Mouse (Mus musculus): ENCODE measurements around the gene Wnt9b.

Gene Wnt9b

DNA sequence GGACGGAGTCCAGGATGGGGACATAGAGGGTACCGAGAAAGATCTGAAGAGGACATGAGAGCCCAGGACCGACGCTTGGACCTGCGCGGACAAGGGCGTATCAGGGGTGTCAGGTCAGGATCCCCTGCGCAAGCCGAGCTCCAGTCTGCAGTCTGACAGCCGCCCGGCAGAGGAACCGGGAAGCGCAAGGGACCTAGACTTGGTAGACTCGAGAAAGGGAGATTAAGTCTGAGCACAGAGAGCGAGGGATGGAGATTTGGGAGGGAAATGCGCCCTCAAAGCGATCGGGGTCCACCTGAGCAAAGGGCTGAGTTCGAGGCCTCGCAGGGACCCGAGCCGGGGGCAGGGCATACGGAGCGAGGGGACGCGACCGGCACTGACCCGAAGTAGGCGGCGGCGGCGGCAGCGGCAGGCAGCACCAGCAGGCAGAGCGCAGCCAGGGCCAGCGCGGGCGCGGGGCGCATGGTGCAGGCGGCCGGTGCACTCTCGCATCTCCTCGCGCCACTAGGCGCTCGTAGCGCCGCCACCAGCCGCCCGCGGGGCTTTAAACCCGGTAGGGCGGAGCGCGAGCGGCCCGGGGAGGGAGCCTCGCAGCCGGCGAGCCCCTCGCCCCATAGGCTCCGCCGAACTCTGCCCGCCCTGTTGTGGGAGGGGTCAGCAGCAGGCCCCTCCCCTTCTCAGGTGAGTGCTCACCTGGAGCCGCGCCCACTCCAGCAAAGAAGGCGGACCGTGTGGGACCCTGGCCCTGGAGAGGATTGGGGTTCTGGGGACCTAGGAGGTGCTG is at the start of gene Wnt9b:
TSS of gene Wnt9b (minus strand) at position 516 of the 784 bp plus-strand sequence.
- in situ Hi-C loops (cut with MboI), result loop anchor here (25.0 kb wide), 1 partner anchor 438 kb away; the partner anchor contains the start of gene Sppl2c

GRCm38 (mm10) chr11:103789951-103790350 is 40.3 kb upstream of the Wnt9b start:
- in situ Hi-C loops (cut with MboI), result no loop called here

DNA sequence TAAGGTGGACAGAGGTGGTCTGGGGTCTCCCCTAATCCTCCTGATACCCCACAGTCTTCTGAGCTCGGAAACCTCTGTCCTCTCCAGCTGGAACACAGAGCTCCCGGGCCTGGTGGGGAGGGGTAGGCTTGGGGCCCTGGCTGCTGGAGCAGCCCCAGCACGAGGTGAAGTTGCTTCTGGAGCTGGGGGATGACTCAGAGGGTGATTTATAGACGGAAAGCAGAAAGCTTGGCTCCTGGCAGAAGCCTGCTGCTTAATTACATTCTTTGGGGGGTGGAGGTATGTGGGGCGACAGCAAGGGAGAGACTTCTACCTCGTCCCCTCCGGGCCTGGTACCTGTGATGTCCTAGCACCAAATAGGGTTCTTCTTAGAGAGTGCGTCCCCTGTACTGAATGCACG is 30.5 kb upstream of the Wnt9b start:
- in situ Hi-C loops (cut with MboI), result no loop called here

GRCm38 (mm10) chr11:103774228-103774530 is 24.6 kb upstream of the Wnt9b start:
- in situ Hi-C loops (cut with MboI), result loop anchor here (25.0 kb wide), 1 partner anchor 413 kb away; the partner anchor contains the start of gene Sppl2c

DNA sequence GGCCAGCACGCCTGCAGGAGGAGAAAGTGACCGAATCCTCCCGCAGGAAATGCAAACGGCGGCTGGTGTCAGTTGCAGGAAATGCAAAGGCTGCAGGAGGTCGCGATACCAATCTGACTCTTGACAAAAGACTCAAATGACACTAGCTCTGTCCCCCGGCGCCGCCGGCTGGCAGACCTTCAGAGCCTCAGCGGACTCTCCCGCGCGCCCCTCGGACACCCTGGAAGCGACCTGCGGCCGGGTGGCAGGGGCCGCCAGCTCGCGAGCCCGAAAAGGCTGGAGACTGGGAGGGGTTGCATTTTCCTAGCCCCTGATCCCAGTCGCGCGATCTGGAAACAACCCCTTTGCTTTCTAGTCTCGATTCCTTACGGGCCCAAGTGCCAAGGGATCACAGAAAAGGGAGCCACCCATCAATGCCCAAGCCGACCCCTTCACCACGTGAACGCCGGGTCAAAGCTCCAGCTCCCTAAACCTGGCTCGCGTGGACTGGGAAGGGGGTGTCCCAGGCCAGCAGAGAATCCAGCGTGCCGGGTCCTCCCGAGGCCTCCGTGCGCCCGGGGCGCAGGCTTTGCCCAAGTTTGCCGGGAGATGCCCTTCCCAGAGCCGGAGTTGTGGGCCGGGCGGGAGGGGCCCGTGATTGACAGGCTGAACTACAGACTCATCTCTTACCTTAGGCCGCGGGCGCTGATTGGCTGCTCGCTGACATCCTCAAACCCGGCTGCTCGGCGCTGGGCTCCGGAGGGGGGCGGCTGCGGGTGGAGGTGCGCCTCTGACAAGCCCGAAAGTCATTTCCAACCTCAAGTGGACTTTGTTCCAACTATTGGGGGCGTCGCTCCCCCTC is 24.0 kb upstream of the Wnt9b start, which contains the start of gene Wnt3:
TSS of gene Wnt3 (plus strand) at position 764 of the 841 bp plus-strand sequence.
- in situ Hi-C loops (cut with MboI), result loop anchor here (25.0 kb wide), 1 partner anchor 414 kb away; the partner anchor contains the start of gene Sppl2c

DNA sequence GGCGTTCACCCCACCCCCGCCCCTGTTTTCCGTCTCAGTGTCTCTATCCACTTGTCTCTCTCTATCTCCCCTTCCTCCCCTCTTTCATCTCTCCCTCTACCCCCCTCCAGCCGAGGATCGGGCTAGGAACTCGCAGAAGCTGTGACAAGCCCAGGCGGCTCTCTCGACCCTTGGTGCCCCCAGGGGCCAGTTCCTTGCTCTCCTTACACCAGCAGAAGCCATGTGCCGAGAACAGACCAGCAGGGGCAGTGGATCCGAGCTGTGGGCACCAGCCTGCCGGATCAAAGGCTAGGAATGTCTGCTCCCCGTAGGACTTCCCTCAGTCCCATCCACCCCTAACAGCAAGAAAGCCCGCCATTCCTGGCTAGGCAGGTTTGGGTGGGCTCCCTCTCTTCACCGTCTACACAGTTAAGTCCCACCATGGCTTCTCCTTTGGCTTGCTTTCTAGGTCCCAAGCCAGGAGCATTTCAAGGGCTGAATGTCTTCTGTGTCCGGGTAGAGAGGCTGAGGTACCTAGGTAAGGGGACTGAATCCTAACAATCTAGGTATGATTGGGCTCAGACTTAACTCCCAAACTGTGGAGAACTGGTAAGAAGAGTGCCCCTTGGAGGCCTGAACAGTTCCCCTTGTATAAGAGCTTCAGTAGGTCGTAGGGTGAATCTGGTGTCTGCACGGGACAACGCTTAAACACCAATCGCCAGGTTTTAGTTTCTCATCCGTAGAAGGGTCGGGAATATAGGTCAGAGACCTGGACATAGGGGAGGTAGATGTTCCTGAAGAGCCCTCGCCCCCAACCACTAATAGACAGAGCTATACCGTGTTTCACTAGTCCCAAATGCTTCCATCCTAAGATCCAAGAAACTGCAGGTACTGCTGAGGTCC is 23.1 kb upstream of the Wnt9b start:
- in situ Hi-C loops (cut with MboI), result loop anchor here (25.0 kb wide), 1 partner anchor 415 kb away; the partner anchor contains the start of gene Sppl2c

GRCm38 (mm10) chr11:103771160-103771817 is 21.7 kb upstream of the Wnt9b start:
- in situ Hi-C loops (cut with MboI), result loop anchor here (25.0 kb wide), 1 partner anchor 416 kb away; the partner anchor contains the start of gene Sppl2c

GRCm38 (mm10) chr11:103765556-103766011 is 16.0 kb upstream of the Wnt9b start:
- in situ Hi-C loops (cut with MboI), result loop anchor here (25.0 kb wide), 1 partner anchor 422 kb away; the partner anchor contains the start of gene Sppl2c

GRCm38 (mm10) chr11:103764601-103765000 is 15.0 kb upstream of the Wnt9b start:
- in situ Hi-C loops (cut with MboI), result loop anchor here (25.0 kb wide), 1 partner anchor 423 kb away; the partner anchor contains the start of gene Sppl2c

DNA sequence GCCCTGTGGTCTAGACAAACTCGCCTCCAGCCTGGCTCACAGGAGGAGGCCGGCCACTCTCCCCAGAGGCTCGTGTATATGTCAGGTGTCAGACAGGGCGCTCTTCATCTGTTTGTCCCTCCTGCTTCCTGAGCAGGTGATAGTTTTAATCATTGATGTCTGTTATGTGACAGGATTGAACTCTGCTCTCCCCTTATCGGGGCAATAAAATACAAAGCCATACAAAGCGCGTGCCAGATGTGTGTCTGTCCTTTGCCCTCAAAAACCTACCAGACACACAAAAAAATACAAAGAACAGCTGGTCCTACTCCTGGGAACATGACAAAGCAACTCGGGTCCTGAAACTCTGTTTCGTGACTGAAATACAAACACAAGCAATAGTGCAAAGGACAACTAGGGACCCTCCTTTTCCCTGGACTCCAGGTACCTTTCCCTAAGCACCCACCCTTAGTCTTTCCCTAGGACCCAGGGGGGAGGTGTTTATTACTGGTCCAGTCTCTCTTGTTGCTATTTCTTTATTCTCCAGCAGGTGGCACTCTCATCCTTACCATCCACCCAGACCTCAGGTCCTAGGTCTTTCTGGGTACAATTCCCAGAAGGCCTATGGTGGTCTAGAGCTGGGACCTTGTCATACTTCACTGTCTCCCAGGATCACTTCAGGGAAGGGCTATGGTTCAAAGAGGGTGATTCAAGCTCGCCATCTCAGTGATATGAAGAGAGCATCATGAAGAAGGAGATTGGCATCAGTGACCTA is 14.0 kb upstream of the Wnt9b start:
- in situ Hi-C loops (cut with MboI), result loop anchor here (25.0 kb wide), 1 partner anchor 424 kb away; the partner anchor contains the start of gene Sppl2c

- in situ Hi-C loops (cut with MboI), result loop anchor here (25.0 kb wide), 1 partner anchor 426 kb away; the partner anchor contains the start of gene Sppl2c
Measured at GRCm38 (mm10) chr11:103760891-103761290, 11.3 kb upstream of the Wnt9b start.

DNA sequence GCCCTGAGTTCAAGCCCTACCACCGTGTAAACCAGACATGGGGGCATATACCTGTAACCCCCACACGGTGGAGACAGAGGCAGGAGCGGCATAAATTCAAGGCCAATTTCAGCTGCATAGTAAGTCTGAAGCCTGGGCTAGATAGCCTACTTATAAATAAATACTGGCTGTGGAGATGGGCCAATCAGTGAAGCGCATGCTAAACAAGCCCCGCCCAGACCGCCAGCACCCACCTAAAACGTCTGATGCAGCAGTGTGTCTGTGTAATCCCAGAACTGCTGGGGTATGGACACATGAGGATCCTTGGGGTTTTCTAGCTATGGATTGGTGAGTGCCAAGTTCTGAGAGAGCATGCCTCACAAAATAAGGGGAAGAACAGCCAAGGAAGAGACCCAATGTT is 10.5 kb upstream of the Wnt9b start:
- in situ Hi-C loops (cut with MboI), result loop anchor here (25.0 kb wide), 1 partner anchor 427 kb away; the partner anchor contains the start of gene Sppl2c

DNA sequence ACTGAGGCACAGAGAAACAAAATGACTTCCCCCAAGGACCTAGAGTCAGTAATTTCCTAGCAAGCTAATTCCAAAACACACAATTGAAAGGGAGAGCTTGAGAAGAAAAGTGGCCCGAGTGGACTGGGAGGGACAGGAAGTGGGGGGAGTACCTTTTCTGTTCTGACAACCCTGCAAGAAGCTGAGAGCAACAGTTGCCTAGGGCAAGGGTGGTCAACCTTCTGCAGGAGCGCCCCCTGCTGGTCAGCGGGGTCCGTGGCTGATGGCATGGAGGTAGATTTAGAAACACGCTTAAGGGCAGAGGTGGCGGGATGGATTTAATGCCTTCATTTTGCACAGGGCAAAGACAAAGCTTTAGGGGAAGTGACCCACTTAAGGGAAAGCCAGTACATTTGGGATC is 9.1 kb upstream of the Wnt9b start:
- in situ Hi-C loops (cut with MboI), result loop anchor here (25.0 kb wide), 1 partner anchor 429 kb away; the partner anchor contains the start of gene Sppl2c

DNA sequence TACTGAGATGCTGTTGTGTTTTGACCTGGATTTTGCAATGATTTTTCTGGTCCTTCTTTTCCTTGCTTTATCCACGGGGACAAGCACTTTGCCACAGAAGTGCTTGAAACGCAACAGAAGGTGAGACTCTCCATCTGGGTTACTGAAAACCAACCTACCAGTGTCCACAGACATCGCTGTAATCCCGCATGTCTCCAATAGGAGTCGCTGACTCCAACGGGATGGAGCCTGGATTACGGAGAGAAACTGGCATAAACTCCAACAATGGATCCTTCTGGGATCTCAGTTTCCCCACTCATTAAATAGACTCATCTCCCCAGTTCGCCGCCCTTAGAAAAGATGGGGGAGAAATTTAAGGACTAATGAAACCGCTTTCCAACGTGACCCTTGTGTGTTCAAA is 8.4 kb upstream of the Wnt9b start:
- in situ Hi-C loops (cut with MboI), result loop anchor here (25.0 kb wide), 1 partner anchor 429 kb away; the partner anchor contains the start of gene Sppl2c

GRCm38 (mm10) chr11:103750612-103751011 is 991 bp upstream of the Wnt9b start:
- in situ Hi-C loops (cut with MboI), result loop anchor here (25.0 kb wide), 1 partner anchor 437 kb away; the partner anchor contains the start of gene Sppl2c

DNA sequence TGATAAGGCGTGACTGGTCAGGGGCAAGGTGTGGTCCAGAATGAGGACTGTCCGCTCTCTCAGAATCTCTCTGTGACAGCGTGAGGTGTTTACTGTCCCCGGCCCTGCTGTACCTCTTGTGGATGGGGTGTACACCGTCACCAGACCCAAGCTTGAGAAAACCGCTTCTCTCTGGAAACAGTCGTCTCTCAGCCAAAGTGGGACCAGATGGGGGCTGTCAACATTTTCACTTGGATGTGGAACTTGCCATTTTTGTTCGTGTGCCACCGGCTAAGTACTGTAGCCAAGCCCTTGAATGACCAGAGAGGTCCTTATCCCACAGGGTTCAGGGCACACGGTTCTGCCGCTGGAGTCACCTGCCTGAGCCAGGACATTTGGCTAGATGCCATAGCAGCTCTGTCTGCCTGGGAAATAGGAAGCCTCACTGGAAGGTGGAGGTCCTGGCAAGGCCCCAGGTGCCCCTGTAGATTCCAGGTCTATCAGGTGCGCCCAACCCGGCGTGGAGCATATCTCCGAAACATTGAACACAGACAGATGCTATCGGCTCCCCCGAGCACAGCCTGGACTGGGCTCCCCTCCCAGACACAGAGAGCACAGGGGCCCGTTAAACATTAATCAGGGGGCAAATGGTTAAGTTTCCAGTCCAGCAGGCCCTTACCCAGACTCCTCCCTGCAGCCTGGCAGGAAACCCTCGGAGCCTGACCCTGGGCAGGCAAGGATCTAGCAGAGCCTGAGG is 14.4 kb downstream of the Wnt9b start:
- in situ Hi-C loops (cut with MboI), result no loop called here

DNA sequence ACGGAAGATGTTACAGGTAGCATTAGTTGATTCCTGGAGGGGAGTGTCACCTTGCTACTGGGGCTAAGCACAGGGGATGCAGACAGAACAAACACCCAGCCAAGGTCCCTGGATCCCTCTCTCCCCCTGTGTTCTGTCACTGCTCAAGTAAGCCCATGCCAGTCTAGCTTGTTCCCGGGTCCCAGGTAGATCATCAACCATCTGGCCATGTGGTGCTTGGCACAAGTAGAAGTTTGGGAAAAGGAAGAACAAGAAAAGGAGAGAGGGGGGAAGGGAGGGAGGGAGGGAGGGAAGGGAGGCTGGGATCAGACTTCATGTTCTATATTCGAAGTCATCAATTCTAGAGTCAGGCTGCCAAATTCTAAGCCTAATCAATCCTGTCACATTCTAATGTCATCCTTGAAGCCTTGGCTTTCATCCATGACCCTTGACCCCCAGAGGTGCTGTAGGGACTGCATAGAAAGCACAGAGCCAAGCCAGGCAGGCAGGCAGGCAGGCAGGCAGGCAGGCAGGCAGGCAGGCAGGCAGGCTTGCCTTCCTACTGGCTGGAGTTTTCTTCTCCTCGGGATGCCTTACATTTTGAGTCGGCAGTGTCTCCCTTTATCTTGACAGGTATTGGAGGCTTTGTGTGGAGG is 15.1 kb downstream of the Wnt9b start:
- in situ Hi-C loops (cut with MboI), result no loop called here

DNA sequence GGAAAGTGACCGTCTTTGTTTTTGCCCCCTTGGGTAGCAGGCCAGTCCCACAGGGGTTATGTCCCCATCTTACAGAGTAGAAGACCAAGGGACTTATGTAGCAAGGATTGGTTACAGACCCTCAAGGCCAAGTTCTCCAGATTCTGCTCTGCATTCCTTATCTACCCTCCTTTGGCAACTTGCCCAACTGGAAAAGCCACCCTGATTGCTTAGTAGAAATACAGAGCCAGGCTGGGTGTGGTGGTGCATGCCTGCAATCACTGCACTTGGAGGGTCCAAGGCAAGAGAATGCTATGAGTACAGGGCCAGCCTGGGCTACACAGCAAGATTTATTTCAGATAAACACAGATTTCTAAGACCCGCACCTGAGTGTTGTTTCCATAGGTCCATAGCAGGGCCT is 15.7 kb downstream of the Wnt9b start:
- in situ Hi-C loops (cut with MboI), result no loop called here

Measured in mature B cell (primary cell).